Mouse (Mus musculus) frontal cortex, adult (tissue): ENCODE measurements around the gene Zfp965.
"Not testable (repeated sequence)": the region's sequence is repeated elsewhere in the genome, so short reads cannot be mapped to it uniquely, and the experiment has no call there.

ENCODE experiments used
- ATAC-seq: cut with Nextera tagmentation; 2 replicates; pipeline ENCODE4 v1.9.2; 2017; ENCODE audit warnings: mild to moderate bottlenecking, moderate library complexity, mixed read lengths; ENCODE audit not compliant: low TSS enrichment

The Zfp965 gene

DNA sequence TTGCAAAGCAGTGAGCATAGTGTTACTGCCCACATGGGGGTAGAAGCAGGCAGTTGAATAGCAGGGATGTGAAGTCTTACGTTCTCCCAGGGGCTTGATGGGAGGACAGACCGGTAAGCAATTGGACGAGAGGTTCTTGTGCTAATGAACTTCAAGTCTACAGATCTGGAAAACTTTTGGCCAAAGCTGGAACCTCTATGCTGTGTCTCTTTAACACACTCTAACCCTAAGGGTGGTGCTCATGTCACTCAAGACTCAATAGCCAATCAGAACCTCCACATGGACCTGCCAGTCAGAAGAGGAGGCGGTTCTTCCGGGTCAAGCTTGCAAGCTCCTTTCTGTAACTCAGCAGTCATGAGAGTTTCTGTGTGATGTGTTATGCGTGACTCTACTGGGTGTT is at the start of gene Zfp965:
Zfp965 (plus strand) TSS at position 301 of the 400 bp plus-strand sequence.
- ATAC-seq = not testable (repeated sequence)

DNA sequence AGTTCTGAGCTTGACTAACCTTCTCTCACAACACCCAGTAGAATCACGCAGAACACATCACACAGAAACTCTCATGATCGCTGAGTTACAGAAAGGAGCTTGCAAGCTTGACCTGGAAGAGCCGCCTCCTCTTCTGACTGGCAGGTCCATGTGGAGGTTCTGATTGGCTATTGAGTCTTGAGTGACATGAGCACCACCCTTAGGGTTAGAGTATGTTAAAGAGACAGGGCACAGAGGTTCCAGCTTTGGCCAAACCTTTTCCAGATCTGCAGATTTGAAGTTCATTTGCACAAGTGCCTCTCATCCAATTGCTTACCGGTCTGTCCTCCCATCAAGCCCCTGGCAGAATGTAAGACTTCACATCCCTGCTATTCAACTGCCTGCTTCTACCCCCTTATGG is 34.1 kb upstream of the Zfp965 start, which contains the start of gene Gm4724:
Gm4724 (minus strand) TSS at position 101 of the 400 bp plus-strand sequence.
- ATAC-seq = not testable (repeated sequence)
